Mouse (Mus musculus): ENCODE measurements at regions not wholly inside any gene's neighbourhood (a gene's known extent, or its start where the extent isn't known, plus 50 kb on each side); places are given as distances from the start of the nearest gene placed in this dataset.

GRCm38 (mm10) chr10:38516636-38517035 is 304.9 kb downstream of the Rfpl4b start:
- DNase-seq (ENCODE audit: low spot score), result no peak

All from ovary, postnatal 36 days (tissue).